Mouse (Mus musculus): Measurements from ENCODE around the gene Map3k21. TPM values are rescaled to one million over a fixed set of nuclear protein-coding genes. Genes with fewer than 3 reads are reported as not detected.

Map3k21 gene
- not detected for polyA plus RNA-seq (2012; fragmentation: generic; extraction: Trizol)

DNA sequence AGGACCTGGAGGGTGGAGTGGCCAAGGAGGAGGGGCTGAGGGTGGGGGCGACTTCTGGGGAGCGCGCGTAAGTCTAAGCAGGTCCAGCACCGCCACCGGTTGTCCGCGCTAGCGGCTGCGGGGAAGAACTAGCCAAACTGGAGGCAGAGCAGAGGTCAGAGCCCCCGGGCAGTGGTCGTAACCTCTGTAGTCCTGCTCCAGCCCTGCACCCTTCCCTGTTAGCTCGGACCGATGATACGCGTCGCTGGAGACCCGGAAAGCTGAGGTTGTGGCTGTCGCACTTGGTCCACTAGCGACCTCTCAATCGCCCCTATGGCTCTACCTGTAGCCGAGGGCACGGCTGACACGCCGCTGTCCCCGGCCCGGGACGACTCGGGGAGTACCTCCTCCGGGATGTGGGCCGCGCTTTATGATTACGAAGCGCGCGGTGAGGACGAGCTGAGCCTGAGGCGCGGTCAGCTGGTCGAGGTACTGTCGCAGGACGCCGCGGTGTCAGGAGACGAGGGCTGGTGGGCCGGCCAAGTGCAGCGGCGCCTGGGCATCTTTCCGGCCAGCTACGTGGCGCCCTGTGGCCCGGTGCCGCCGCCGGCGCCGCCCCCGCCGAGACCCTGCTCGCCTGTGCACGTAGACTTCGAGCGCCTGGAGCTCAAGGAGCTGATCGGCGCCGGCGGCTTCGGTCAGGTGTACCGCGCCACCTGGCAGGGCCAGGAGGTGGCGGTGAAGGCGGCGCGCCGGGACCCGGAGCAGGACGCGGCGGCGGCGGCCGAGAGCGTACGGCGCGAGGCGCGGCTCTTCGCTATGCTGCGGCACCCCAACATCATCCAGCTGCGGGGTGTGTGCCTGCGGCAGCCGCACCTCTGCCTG, at the start of gene Map3k21:
Gene Map3k21 (plus strand): TSS at position 86 of the 864 bp plus-strand sequence.
- no peak within 1 kb of the TSS for H3ac ChIP-seq (ENCODE audit: control insufficient read depth, insufficient read length)
- H3K4me2 ChIP-seq (ENCODE audit: low read depth), result no peak within 1 kb of the TSS
- TF ChIP-seq CEBPB (IDR thresholded peaks at IDR 0.05; ENCODE audit: insufficient read depth, poor library complexity, severe bottlenecking) (no peak), USF1 (IDR thresholded peaks at IDR 0.05; ENCODE audit: low read depth) (no peak), MYOG (IDR thresholded peaks at IDR 0.05; ENCODE audit: control insufficient read depth in 1 of 3, insufficient read depth in 1 of 3, insufficient read length in 2 of 3, low read depth in 2 of 3) (no peak), REST (IDR thresholded peaks at IDR 0.05; ENCODE audit: insufficient read depth, insufficient read length) (no peak), TCF3 (IDR thresholded peaks at IDR 0.05; ENCODE audit: insufficient read length, low read depth) (no peak), POLR2A (IDR thresholded peaks at IDR 0.05; ENCODE audit: insufficient read length, low read depth) (no peak), MYOD1 (IDR thresholded peaks at IDR 0.05; ENCODE audit: control insufficient read depth in 1 of 3, insufficient read length in 2 of 3, low read depth in 2 of 3) (no peak), MAX (IDR thresholded peaks at IDR 0.05; ENCODE audit: low read depth) (no peak), POLR2AphosphoS2 (IDR thresholded peaks at IDR 0.05; ENCODE audit: insufficient read length, low read depth) (no peak), SRF (IDR thresholded peaks at IDR 0.05; ENCODE audit: control insufficient read depth, insufficient read length, low read depth) (no peak), TCF12 (IDR thresholded peaks at IDR 0.05; ENCODE audit: insufficient read depth, poor library complexity, severe bottlenecking) (no peak), E2F4 (IDR thresholded peaks at IDR 0.05; ENCODE audit: insufficient read depth) (no peak)
- no peak within 1 kb of the TSS for H3K4me3 ChIP-seq
- H3K27me3 ChIP-seq (ENCODE audit: control insufficient read depth, insufficient read depth, insufficient read length), result peaks cover 11% of the 10 kb centered on the region
- H3K79me2 ChIP-seq (ENCODE audit: control insufficient read depth, insufficient read depth), result no peaks in the 10 kb centered on the region
- H3K36me3 ChIP-seq (ENCODE audit: control insufficient read depth, insufficient read depth), result no peaks in the 10 kb centered on the region

- TF ChIP-seq TCF12 (IDR thresholded peaks at IDR 0.05; ENCODE audit: insufficient read depth, poor library complexity, severe bottlenecking) (no peak), POLR2AphosphoS2 (IDR thresholded peaks at IDR 0.05; ENCODE audit: insufficient read length, low read depth) (no peak), E2F4 (IDR thresholded peaks at IDR 0.05; ENCODE audit: insufficient read depth) (no peak), MYOD1 (IDR thresholded peaks at IDR 0.05; ENCODE audit: control insufficient read depth in 1 of 3, insufficient read length in 2 of 3, low read depth in 2 of 3) (no peak), REST (IDR thresholded peaks at IDR 0.05; ENCODE audit: insufficient read depth, insufficient read length) (no peak), MYOG (IDR thresholded peaks at IDR 0.05; ENCODE audit: control insufficient read depth in 1 of 3, insufficient read depth in 1 of 3, insufficient read length in 2 of 3, low read depth in 2 of 3) (no peak), MAX (IDR thresholded peaks at IDR 0.05; ENCODE audit: low read depth) (no peak), TCF3 (IDR thresholded peaks at IDR 0.05; ENCODE audit: insufficient read length, low read depth) (no peak), CEBPB (IDR thresholded peaks at IDR 0.05; ENCODE audit: insufficient read depth, poor library complexity, severe bottlenecking) (no peak), USF1 (IDR thresholded peaks at IDR 0.05; ENCODE audit: low read depth) (no peak), SRF (IDR thresholded peaks at IDR 0.05; ENCODE audit: control insufficient read depth, insufficient read length, low read depth) (no peak), POLR2A (IDR thresholded peaks at IDR 0.05; ENCODE audit: insufficient read length, low read depth) (no peak)
- Histone ChIP-seq H3K4me3 (no peak overlapping the region), H3K27me3 (ENCODE audit: control insufficient read depth, insufficient read depth, insufficient read length) (peaks cover 20% of the 10 kb centered on the region), H3K79me2 (ENCODE audit: control insufficient read depth, insufficient read depth) (no peaks in the 10 kb centered on the region), H3K36me3 (ENCODE audit: control insufficient read depth, insufficient read depth) (no peaks in the 10 kb centered on the region), H3ac (ENCODE audit: control insufficient read depth, insufficient read length) (no peak overlapping the region), H3K4me2 (ENCODE audit: low read depth) (no peak overlapping the region)
Observed at GRCm38 (mm10) chr8:125866125-125866524, 44.1 kb upstream of the Map3k21 start.

GRCm38 (mm10) chr8:125868552-125868951, 41.7 kb upstream of the Map3k21 start:
- Histone ChIP-seq H3K36me3 (ENCODE audit: control insufficient read depth, insufficient read depth) (no peaks in the 10 kb centered on the region), H3ac (ENCODE audit: control insufficient read depth, insufficient read length) (no peak overlapping the region), H3K79me2 (ENCODE audit: control insufficient read depth, insufficient read depth) (no peaks in the 10 kb centered on the region), H3K4me2 (ENCODE audit: low read depth) (no peak overlapping the region), H3K27me3 (ENCODE audit: control insufficient read depth, insufficient read depth, insufficient read length) (peaks cover 18% of the 10 kb centered on the region), H3K4me3 (no peak overlapping the region)
- TF ChIP-seq SRF (IDR thresholded peaks at IDR 0.05; ENCODE audit: control insufficient read depth, insufficient read length, low read depth), result no peak
- TF ChIP-seq CEBPB (IDR thresholded peaks at IDR 0.05; ENCODE audit: insufficient read depth, poor library complexity, severe bottlenecking), result no peak
- no peak for TF ChIP-seq REST (IDR thresholded peaks at IDR 0.05; ENCODE audit: insufficient read depth, insufficient read length)
- TF ChIP-seq POLR2A (IDR thresholded peaks at IDR 0.05; ENCODE audit: insufficient read length, low read depth), result no peak
- TF ChIP-seq MYOG (IDR thresholded peaks at IDR 0.05; ENCODE audit: control insufficient read depth in 1 of 3, insufficient read depth in 1 of 3, insufficient read length in 2 of 3, low read depth in 2 of 3), result no peak
- TF ChIP-seq E2F4 (IDR thresholded peaks at IDR 0.05; ENCODE audit: insufficient read depth), result no peak
- no peak for TF ChIP-seq MYOD1 (IDR thresholded peaks at IDR 0.05; ENCODE audit: control insufficient read depth in 1 of 3, insufficient read length in 2 of 3, low read depth in 2 of 3)
- TF ChIP-seq TCF12 (IDR thresholded peaks at IDR 0.05; ENCODE audit: insufficient read depth, poor library complexity, severe bottlenecking), result no peak
- no peak for TF ChIP-seq POLR2AphosphoS2 (IDR thresholded peaks at IDR 0.05; ENCODE audit: insufficient read length, low read depth)
- TF ChIP-seq MAX (IDR thresholded peaks at IDR 0.05; ENCODE audit: low read depth), result no peak
- no peak for TF ChIP-seq USF1 (IDR thresholded peaks at IDR 0.05; ENCODE audit: low read depth)
- TF ChIP-seq TCF3 (IDR thresholded peaks at IDR 0.05; ENCODE audit: insufficient read length, low read depth), result no peak

DNA sequence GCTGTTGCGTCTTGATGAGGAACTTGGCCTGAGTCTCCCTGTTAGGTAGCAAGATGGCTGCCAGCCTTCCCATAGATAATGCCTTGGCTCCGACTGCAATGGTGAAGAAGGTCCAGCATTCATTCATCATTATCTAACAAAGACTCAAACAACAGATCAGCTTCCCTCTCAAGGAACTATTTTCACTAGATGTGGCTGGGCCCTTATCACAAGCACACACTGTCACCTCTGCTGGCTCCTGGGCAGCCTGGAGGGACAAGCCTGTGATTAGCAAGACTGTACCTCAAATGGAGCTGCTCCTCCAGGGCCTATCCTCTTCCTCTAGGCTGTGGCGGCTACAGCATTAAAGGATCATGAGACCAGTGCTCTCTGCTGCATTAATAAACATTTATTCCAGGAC, 40.5 kb upstream of the Map3k21 start:
- Histone ChIP-seq H3ac (ENCODE audit: control insufficient read depth, insufficient read length) (no peak overlapping the region), H3K27me3 (ENCODE audit: control insufficient read depth, insufficient read depth, insufficient read length) (peaks cover 26% of the 10 kb centered on the region), H3K79me2 (ENCODE audit: control insufficient read depth, insufficient read depth) (no peaks in the 10 kb centered on the region), H3K4me3 (no peak overlapping the region), H3K4me2 (ENCODE audit: low read depth) (no peak overlapping the region), H3K36me3 (ENCODE audit: control insufficient read depth, insufficient read depth) (no peaks in the 10 kb centered on the region)
- TF ChIP-seq REST (IDR thresholded peaks at IDR 0.05; ENCODE audit: insufficient read depth, insufficient read length) (no peak), E2F4 (IDR thresholded peaks at IDR 0.05; ENCODE audit: insufficient read depth) (no peak), CEBPB (IDR thresholded peaks at IDR 0.05; ENCODE audit: insufficient read depth, poor library complexity, severe bottlenecking) (no peak), POLR2A (IDR thresholded peaks at IDR 0.05; ENCODE audit: insufficient read length, low read depth) (no peak), POLR2AphosphoS2 (IDR thresholded peaks at IDR 0.05; ENCODE audit: insufficient read length, low read depth) (no peak), MYOD1 (IDR thresholded peaks at IDR 0.05; ENCODE audit: control insufficient read depth in 1 of 3, insufficient read length in 2 of 3, low read depth in 2 of 3) (no peak)

All from myocyte (in vitro differentiated cells).